Mouse (Mus musculus): Measurements from ENCODE around the gene Tie1. TPM values are rescaled to one million over a fixed set of nuclear protein-coding genes. Genes with fewer than 3 reads are reported as not detected.

Gene Tie1
- polyA plus RNA-seq (2012; rRNA removed): 9.4 and 11.7 TPM in 2 replicates

GRCm38 (mm10) chr4:118489717-118490132 lies at the start of gene Tie1:
Gene Tie1 (minus strand): TSS chr4:118490061.
- no peak for DNase-seq
- Histone ChIP-seq H3K36me3 (ENCODE audit: control insufficient read depth, insufficient read depth, low read length) (no peaks in the 10 kb centered on the region), H3K4me3 (ENCODE audit: control insufficient read depth, insufficient read depth, low read length) (no peak within 1 kb of the TSS), H3K27ac (ENCODE audit: control insufficient read depth, insufficient read depth, low read length) (no peak within 1 kb of the TSS), H3K4me1 (replicated peaks; ENCODE audit: control insufficient read depth, insufficient read depth, low read length) (no peaks in the 10 kb centered on the region), H3K27me3 (ENCODE audit: control insufficient read depth, insufficient read depth, low read length) (no peaks in the 10 kb centered on the region)
- TF ChIP-seq POLR2A (IDR thresholded peaks at IDR 0.05; ENCODE audit: control insufficient read depth, extremely low read depth, insufficient read depth, low read length, poor library complexity) (no peak), CTCF (IDR thresholded peaks at IDR 0.05; ENCODE audit: borderline replicate concordance, control insufficient read depth, extremely low read depth, insufficient read depth, low read length, poor library complexity) (no peak)
- 15% methylated on average over 8 of the region's 8 CpGs for WGBS

- Histone ChIP-seq H3K27ac (ENCODE audit: control insufficient read depth, insufficient read depth, low read length) (no peak overlapping the region), H3K4me3 (ENCODE audit: control insufficient read depth, insufficient read depth, low read length) (no peak overlapping the region), H3K36me3 (ENCODE audit: control insufficient read depth, insufficient read depth, low read length) (no peaks in the 10 kb centered on the region), H3K4me1 (replicated peaks; ENCODE audit: control insufficient read depth, insufficient read depth, low read length) (0 out of 2 replicates have a peak, but pooled peaks cover under 1% of the 10 kb centered on the region), H3K27me3 (ENCODE audit: control insufficient read depth, insufficient read depth, low read length) (no peaks in the 10 kb centered on the region)
- DNase-seq: no peak
- 63% methylated on average over 6 of the region's 6 CpGs for WGBS
- TF ChIP-seq POLR2A (IDR thresholded peaks at IDR 0.05; ENCODE audit: control insufficient read depth, extremely low read depth, insufficient read depth, low read length, poor library complexity): no peak
- TF ChIP-seq CTCF (IDR thresholded peaks at IDR 0.05; ENCODE audit: borderline replicate concordance, control insufficient read depth, extremely low read depth, insufficient read depth, low read length, poor library complexity): no peak
These were observed 47.9 kb upstream of the Tie1 start for GRCm38 (mm10) chr4:118537801-118538200.

GRCm38 (mm10) chr4:118535610-118536009 lies 45.7 kb upstream of the Tie1 start:
- no peak overlapping the region for H3K4me3 ChIP-seq (ENCODE audit: control insufficient read depth, insufficient read depth, low read length)
- no peak for TF ChIP-seq CTCF (IDR thresholded peaks at IDR 0.05; ENCODE audit: borderline replicate concordance, control insufficient read depth, extremely low read depth, insufficient read depth, low read length, poor library complexity)
- no peak for TF ChIP-seq POLR2A (IDR thresholded peaks at IDR 0.05; ENCODE audit: control insufficient read depth, extremely low read depth, insufficient read depth, low read length, poor library complexity)
- no peak overlapping the region for H3K27ac ChIP-seq (ENCODE audit: control insufficient read depth, insufficient read depth, low read length)
- DNase-seq: no peak
- H3K4me1 ChIP-seq (replicated peaks; ENCODE audit: control insufficient read depth, insufficient read depth, low read length): no peaks in the 10 kb centered on the region
- H3K36me3 ChIP-seq (ENCODE audit: control insufficient read depth, insufficient read depth, low read length): no peaks in the 10 kb centered on the region
- H3K27me3 ChIP-seq (ENCODE audit: control insufficient read depth, insufficient read depth, low read length): no peaks in the 10 kb centered on the region
- 97% methylated on average over 6 of the region's 6 CpGs for WGBS

- Histone ChIP-seq H3K27ac (ENCODE audit: control insufficient read depth, insufficient read depth, low read length) (no peak overlapping the region), H3K27me3 (ENCODE audit: control insufficient read depth, insufficient read depth, low read length) (no peaks in the 10 kb centered on the region), H3K4me3 (ENCODE audit: control insufficient read depth, insufficient read depth, low read length) (no peak overlapping the region), H3K36me3 (ENCODE audit: control insufficient read depth, insufficient read depth, low read length) (no peaks in the 10 kb centered on the region), H3K4me1 (replicated peaks; ENCODE audit: control insufficient read depth, insufficient read depth, low read length) (no peaks in the 10 kb centered on the region)
- TF ChIP-seq CTCF (IDR thresholded peaks at IDR 0.05; ENCODE audit: borderline replicate concordance, control insufficient read depth, extremely low read depth, insufficient read depth, low read length, poor library complexity) (no peak), POLR2A (IDR thresholded peaks at IDR 0.05; ENCODE audit: control insufficient read depth, extremely low read depth, insufficient read depth, low read length, poor library complexity) (no peak)
- WGBS: 77% methylated on average over 7 of the region's 7 CpGs
- DNase-seq: no peak
These were observed 43.7 kb upstream of the Tie1 start for GRCm38 (mm10) chr4:118533605-118534004.

DNA sequence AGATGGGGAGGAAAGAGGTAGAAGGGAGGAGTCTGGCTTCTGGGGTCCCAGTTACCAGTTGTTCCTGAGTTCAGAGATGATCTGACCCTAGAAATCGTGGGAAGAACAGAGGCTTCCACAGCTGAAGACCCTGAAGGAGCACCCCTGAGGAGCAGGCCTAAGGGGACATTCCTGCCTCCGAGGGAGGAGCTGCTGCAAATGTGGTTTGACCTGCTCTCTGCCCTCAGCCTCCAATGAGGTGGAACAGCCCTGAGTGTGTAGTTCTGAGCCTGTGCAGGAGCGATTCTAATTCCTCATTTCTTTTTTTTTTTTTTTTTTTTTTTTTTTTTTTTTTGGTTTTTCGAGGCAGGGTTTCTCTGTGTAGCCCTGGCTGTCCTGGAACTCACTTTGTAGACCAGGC lies 43.3 kb upstream of the Tie1 start:
- Histone ChIP-seq H3K36me3 (ENCODE audit: control insufficient read depth, insufficient read depth, low read length) (no peaks in the 10 kb centered on the region), H3K4me1 (replicated peaks; ENCODE audit: control insufficient read depth, insufficient read depth, low read length) (no peaks in the 10 kb centered on the region), H3K27me3 (ENCODE audit: control insufficient read depth, insufficient read depth, low read length) (no peaks in the 10 kb centered on the region), H3K4me3 (ENCODE audit: control insufficient read depth, insufficient read depth, low read length) (no peak overlapping the region), H3K27ac (ENCODE audit: control insufficient read depth, insufficient read depth, low read length) (no peak overlapping the region)
- WGBS: 42% methylated on average over 4 of the region's 4 CpGs
- no peak for DNase-seq
- no peak for TF ChIP-seq CTCF (IDR thresholded peaks at IDR 0.05; ENCODE audit: borderline replicate concordance, control insufficient read depth, extremely low read depth, insufficient read depth, low read length, poor library complexity)
- TF ChIP-seq POLR2A (IDR thresholded peaks at IDR 0.05; ENCODE audit: control insufficient read depth, extremely low read depth, insufficient read depth, low read length, poor library complexity): no peak

- 64% methylated on average over 5 of the region's 5 CpGs for WGBS
- Histone ChIP-seq H3K36me3 (ENCODE audit: control insufficient read depth, insufficient read depth, low read length) (no peaks in the 10 kb centered on the region), H3K27ac (ENCODE audit: control insufficient read depth, insufficient read depth, low read length) (no peak overlapping the region), H3K27me3 (ENCODE audit: control insufficient read depth, insufficient read depth, low read length) (no peaks in the 10 kb centered on the region), H3K4me3 (ENCODE audit: control insufficient read depth, insufficient read depth, low read length) (no peak overlapping the region), H3K4me1 (replicated peaks; ENCODE audit: control insufficient read depth, insufficient read depth, low read length) (no peaks in the 10 kb centered on the region)
- DNase-seq: no peak
- TF ChIP-seq CTCF (IDR thresholded peaks at IDR 0.05; ENCODE audit: borderline replicate concordance, control insufficient read depth, extremely low read depth, insufficient read depth, low read length, poor library complexity) (no peak), POLR2A (IDR thresholded peaks at IDR 0.05; ENCODE audit: control insufficient read depth, extremely low read depth, insufficient read depth, low read length, poor library complexity) (no peak)
These were observed 42.8 kb upstream of the Tie1 start for GRCm38 (mm10) chr4:118532663-118533062.

DNA sequence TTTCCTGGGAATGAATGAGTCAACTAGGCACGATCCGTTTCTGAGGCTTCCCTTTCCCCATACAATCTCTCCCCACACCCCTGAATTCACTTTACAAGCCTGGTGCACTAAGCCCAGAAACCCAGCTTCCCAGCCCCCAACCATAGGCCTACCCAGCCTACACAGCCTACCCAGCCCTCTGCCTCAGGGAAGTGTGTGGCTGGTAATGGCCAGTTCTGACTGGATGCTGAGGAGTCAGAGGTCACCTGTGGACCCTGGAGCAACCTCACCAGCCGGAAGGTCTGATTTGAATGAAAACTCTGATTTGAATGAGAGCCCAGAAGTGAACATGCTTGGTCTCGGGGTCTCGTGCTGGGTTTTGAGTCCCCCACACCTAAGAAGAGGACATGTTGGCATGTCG lies 37.9 kb upstream of the Tie1 start:
- 91% methylated on average over 6 of the region's 6 CpGs for WGBS
- Histone ChIP-seq H3K4me1 (replicated peaks; ENCODE audit: control insufficient read depth, insufficient read depth, low read length) (no peaks in the 10 kb centered on the region), H3K27me3 (ENCODE audit: control insufficient read depth, insufficient read depth, low read length) (no peaks in the 10 kb centered on the region), H3K27ac (ENCODE audit: control insufficient read depth, insufficient read depth, low read length) (no peak overlapping the region), H3K36me3 (ENCODE audit: control insufficient read depth, insufficient read depth, low read length) (no peaks in the 10 kb centered on the region), H3K4me3 (ENCODE audit: control insufficient read depth, insufficient read depth, low read length) (no peak overlapping the region)
- DNase-seq: no peak
- TF ChIP-seq POLR2A (IDR thresholded peaks at IDR 0.05; ENCODE audit: control insufficient read depth, extremely low read depth, insufficient read depth, low read length, poor library complexity) (no peak), CTCF (IDR thresholded peaks at IDR 0.05; ENCODE audit: borderline replicate concordance, control insufficient read depth, extremely low read depth, insufficient read depth, low read length, poor library complexity) (no peak)

Data from thymus, adult 2 months (tissue).